Mouse (Mus musculus) forebrain, postnatal 0 days (tissue): ENCODE data around the gene Map2k7. TPM values are rescaled to one million over a fixed set of nuclear protein-coding genes. Genes with fewer than 3 reads are reported as not detected.

ENCODE experiments used
- ATAC-seq: fragments of 200-750 bp; cut with Nextera tagmentation; 2 replicates; pipeline ENCODE4 v1.8.0; 2017; ENCODE audit warnings: mild to moderate bottlenecking, moderate library complexity
- DNase-seq: peaks from one replicate; pipeline ENCODE4 v3.0.0-alpha.2; 2015
- H3K27ac ChIP-seq: fragments of 300-500 bp; sonication (generic); 2 replicates; pipeline ENCODE4 v1.5.1; 2014; ENCODE audit warnings: low read depth, mild to moderate bottlenecking, antibody characterized with exemption, low read length, moderate library complexity, mixed read lengths
- H3K27me3 ChIP-seq: fragments of 300-500 bp; sonication (generic); 2 replicates; pipeline ENCODE4 v1.6.1; 2014; ENCODE audit warnings: mild to moderate bottlenecking, low read length, mixed read lengths; ENCODE audit not compliant: insufficient read depth
- H3K36me3 ChIP-seq: fragments of 300-500 bp; sonication (generic); 2 replicates; pipeline ENCODE4 v1.6.1; 2014; ENCODE audit warnings: mild to moderate bottlenecking, moderate library complexity; ENCODE audit not compliant: insufficient read depth
- H3K4me1 ChIP-seq: fragments of 300-500 bp; sonication (generic); 2 replicates; pipeline ENCODE4 v1.6.1; 2014; ENCODE audit warnings: antibody characterized with exemption; ENCODE audit not compliant: insufficient read depth
- H3K4me2 ChIP-seq: fragments of 300-500 bp; sonication (generic); 2 replicates; pipeline ENCODE4 v1.6.1; 2014; ENCODE audit warnings: low read depth, mild to moderate bottlenecking, moderate library complexity
- H3K4me3 ChIP-seq: fragments of 300-500 bp; sonication (generic); 2 replicates; pipeline ENCODE4 v1.5.1; 2014; ENCODE audit warnings: low read depth, low read length, mixed read lengths
- H3K9ac ChIP-seq: fragments of 300-500 bp; sonication (generic); 2 replicates; pipeline ENCODE4 v1.6.1; 2014; ENCODE audit warnings: mild to moderate bottlenecking
- H3K9me3 ChIP-seq: fragments of 300-500 bp; sonication (generic); 2 replicates; pipeline ENCODE4 v1.6.1; 2016; ENCODE audit warnings: low read length
- CTCF ChIP-seq: sonication (generic); IDR thresholded peaks from 2 replicates; pipeline ENCODE4 v1.5.1; 2016; ENCODE audit warnings: antibody characterized with exemption, control low read depth, low read depth
- WGBS: fragments of 180-500 bp; shearing (Covaris S2); extraction: QIAGEN DNeasy Blood & Tissue Kit; methylation state at CpG from one replicate; pipeline ENCODE4 v1.1.7; 2014; 5-methylcytosine and 5-hydroxymethylcytosine counted together
- polyA plus RNA-seq: library from polyadenylated mRNA; unstranded; fragments of >200 nt; fragmentation: Nextera tagmentation; extraction: Ambion mirVana; gene quantifications from 2 replicates; pipeline ENCODE4 v1.2.1, GENCODE M21; 2015
- total RNA-seq: library from RNA; depleted of rRNA; stranded (reverse); fragments of >200 nt; gene quantifications from 2 replicates; pipeline ENCODE4 v1.2.3, GENCODE M21; 2014

Map2k7 gene
- total and polyA plus RNA-seq, 2 experiments from 2014 or later = 24.4 to 45.8 TPM

GRCm38 (mm10) chr8:4226739-4227347 lies 11.7 kb upstream of the Map2k7 start, which contains the start of gene Lrrc8e:
Gene Lrrc8e (plus strand): TSS chr8:4226827.
- H3K9ac ChIP-seq = no peak within 1 kb of the TSS
- H3K4me1 ChIP-seq = no peaks in the 10 kb centered on the region
- no peak within 1 kb of the TSS for H3K27ac ChIP-seq
- no peaks in the 10 kb centered on the region for H3K27me3 ChIP-seq
- H3K4me2 ChIP-seq = 0 out of 2 replicates have a peak within 1 kb of the TSS, but pooled peaks have one; percentile 17
- TF ChIP-seq CTCF = no peak
- ATAC-seq (no peak), DNase-seq (no peak)
- 6% methylated on average over 32 of the region's 33 CpGs for WGBS
- H3K36me3 ChIP-seq = no peaks in the 10 kb centered on the region
- no peak within 1 kb of the TSS for H3K4me3 ChIP-seq
- no peaks in the 10 kb centered on the region for H3K9me3 ChIP-seq

GRCm38 (mm10) chr8:4227919-4228318 lies 10.6 kb upstream of the Map2k7 start:
- H3K36me3 ChIP-seq = no peaks in the 10 kb centered on the region
- ATAC-seq (no peak), DNase-seq (no peak)
- no peak overlapping the region for H3K27ac ChIP-seq
- no peaks in the 10 kb centered on the region for H3K4me1 ChIP-seq
- 95% methylated on average over 4 of the region's 4 CpGs for WGBS
- no peak overlapping the region for H3K4me2 ChIP-seq
- no peak overlapping the region for H3K9ac ChIP-seq
- H3K9me3 ChIP-seq = no peaks in the 10 kb centered on the region
- H3K4me3 ChIP-seq = no peak overlapping the region
- no peaks in the 10 kb centered on the region for H3K27me3 ChIP-seq
- no peak for TF ChIP-seq CTCF

- no peaks in the 10 kb centered on the region for H3K27me3 ChIP-seq
- H3K9me3 ChIP-seq = no peaks in the 10 kb centered on the region
- H3K4me3 ChIP-seq = no peak overlapping the region
- ATAC-seq (no peak), DNase-seq (no peak)
- no peak overlapping the region for H3K4me2 ChIP-seq
- H3K9ac ChIP-seq = no peak overlapping the region
- H3K27ac ChIP-seq = no peak overlapping the region
- WGBS = 70% methylated on average over 5 of the region's 5 CpGs
- no peaks in the 10 kb centered on the region for H3K4me1 ChIP-seq
- TF ChIP-seq CTCF = no peak
- H3K36me3 ChIP-seq = no peaks in the 10 kb centered on the region
Measured at GRCm38 (mm10) chr8:4229784-4230183, 8.8 kb upstream of the Map2k7 start.

GRCm38 (mm10) chr8:4230612-4231351 lies 7.8 kb upstream of the Map2k7 start:
- Histone ChIP-seq H3K4me2 (no peak overlapping the region), H3K27ac (no peak overlapping the region), H3K36me3 (no peaks in the 10 kb centered on the region), H3K9ac (no peak overlapping the region), H3K4me1 (no peaks in the 10 kb centered on the region), H3K9me3 (no peaks in the 10 kb centered on the region), H3K4me3 (no peak overlapping the region), H3K27me3 (no peaks in the 10 kb centered on the region)
- TF ChIP-seq CTCF = no peak
- ATAC-seq (no peak), DNase-seq (no peak)
- WGBS = 70% methylated on average over 10 of the region's 10 CpGs

GRCm38 (mm10) chr8:4237814-4238433 lies 616 bp upstream of the Map2k7 start:
- Histone ChIP-seq H3K9me3 (no peaks in the 10 kb centered on the region), H3K36me3 (peaks cover 20% of the 10 kb centered on the region), H3K4me2 (peak overlapping the region; percentile 59), H3K27ac (peak overlapping the region; percentile 89), H3K4me1 (peaks cover 12% of the 10 kb centered on the region), H3K9ac (peak overlapping the region; percentile 54), H3K4me3 (peak overlapping the region; percentile 84), H3K27me3 (no peaks in the 10 kb centered on the region)
- DNase-seq = no peak
- ATAC-seq = no peak
- 17% methylated on average over 15 of the region's 15 CpGs for WGBS
- TF ChIP-seq CTCF = no peak

- Histone ChIP-seq H3K4me2 (peak overlapping the region; percentile 88), H3K4me3 (peak overlapping the region; percentile 84), H3K9me3 (no peaks in the 10 kb centered on the region), H3K36me3 (peaks cover 34% of the 10 kb centered on the region), H3K9ac (peak overlapping the region; percentile 78), H3K27ac (peak overlapping the region; percentile 89), H3K4me1 (peaks cover 12% of the 10 kb centered on the region), H3K27me3 (no peaks in the 10 kb centered on the region)
- DNase-seq = no peak
- 13% methylated on average over 19 of the region's 19 CpGs for WGBS
- no peak; the same call in 1 of the 2 replicates for ATAC-seq
- no peak for TF ChIP-seq CTCF
Measured at GRCm38 (mm10) chr8:4239193-4239890, 802 bp downstream of the Map2k7 start.
